Mouse (Mus musculus) left cerebral cortex, postnatal 14 days (tissue): ENCODE data around the gene Loxl1. TPM values are rescaled to one million over a fixed set of nuclear protein-coding genes. Genes with fewer than 3 reads are reported as not detected.
"Not testable (repeated sequence)": the region's sequence is repeated elsewhere in the genome, so short reads cannot be mapped to it uniquely, and the experiment has no call there.

ENCODE experiments used
- DNase-seq, 2 experiments: peaks; one replicate each; pipeline ENCODE4 v3.0.0; 2021 to 2022; ENCODE audit warnings: low spot score in 2 of 2, mixed read lengths in 1 of 2
- intact Hi-C: fragments of 180-260 bp; cut with DNase I; formaldehyde crosslinking; loops from one replicate; pipeline ENCODE4 v1.15.1; 2025
- total RNA-seq, 2 experiments: library from RNA; stranded (reverse); gene quantifications; 2 replicates each; pipeline ENCODE4 v1.2.3; 2021

Loxl1 gene
- total RNA-seq, 2 experiments from 2014 or later = 3.4 to 3.8 TPM

DNA sequence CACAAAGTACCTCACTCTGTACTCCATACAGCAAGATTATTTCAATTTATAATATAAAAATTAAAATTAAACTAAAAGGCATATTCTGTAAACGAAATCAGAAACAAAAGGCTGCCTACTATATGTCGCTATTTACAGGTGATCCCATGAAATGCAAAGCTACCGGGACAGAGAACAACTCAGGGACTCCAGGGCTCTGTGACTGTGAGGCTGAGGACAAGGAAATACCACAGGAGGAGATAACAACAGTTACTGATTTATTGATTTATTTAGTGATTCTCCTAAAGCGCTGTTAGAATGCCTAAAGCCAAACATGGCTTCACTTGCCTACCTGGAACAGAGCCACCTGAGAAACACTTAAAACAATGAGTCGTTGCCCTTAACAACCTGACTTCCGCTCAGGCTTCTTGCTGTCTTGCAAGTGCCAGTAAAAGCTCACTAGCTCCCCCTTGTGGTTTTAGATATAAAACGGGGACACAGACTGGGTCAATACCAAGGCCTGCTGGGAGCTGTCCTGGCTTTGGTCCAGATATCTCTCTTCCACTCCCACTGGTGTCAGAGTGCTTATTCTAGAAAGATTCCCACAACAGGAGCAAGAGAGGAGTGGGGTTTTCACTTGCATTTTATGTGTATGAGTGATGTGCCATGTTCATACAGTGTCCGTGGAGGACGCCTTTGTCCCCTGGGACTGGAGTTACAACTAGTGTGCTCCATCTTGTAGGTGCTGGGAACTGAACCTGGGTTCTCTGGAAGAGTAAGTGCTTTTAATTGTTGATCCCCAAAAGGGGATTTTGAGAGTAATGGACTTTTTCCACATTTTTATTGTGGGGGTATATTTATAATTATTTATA is 32.5 kb downstream of the Loxl1 start:
- intact Hi-C loops = loop anchor here (5.0 kb wide), 1 partner anchor 243 kb away; no protein-coding TSS in a partner anchor
- peak; percentile 72 to 92 for DNase-seq

DNA sequence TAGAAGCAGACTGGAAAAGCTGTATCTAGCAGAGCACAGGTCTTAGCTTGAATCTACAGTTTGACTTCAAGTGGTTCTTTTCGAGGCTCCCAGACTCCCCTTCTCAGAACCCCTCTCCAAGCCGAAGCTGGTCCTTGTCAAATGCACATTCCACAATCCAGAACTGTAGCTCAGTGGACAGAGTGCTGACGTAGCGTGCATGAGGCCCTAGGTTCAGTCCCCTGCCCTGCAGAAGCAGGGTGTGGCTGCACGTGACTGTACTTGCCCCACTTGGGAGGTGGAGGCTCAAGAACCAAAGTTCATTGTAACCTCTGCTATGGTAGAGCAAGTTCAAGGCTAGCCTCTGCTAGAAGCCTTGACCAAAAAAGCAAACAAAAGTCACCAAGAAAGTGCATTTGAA is 33.2 kb downstream of the Loxl1 start:
- DNase-seq = no peak
- intact Hi-C loops = loop anchor here (5.0 kb wide), 1 partner anchor 242 kb away; no protein-coding TSS in a partner anchor

DNA sequence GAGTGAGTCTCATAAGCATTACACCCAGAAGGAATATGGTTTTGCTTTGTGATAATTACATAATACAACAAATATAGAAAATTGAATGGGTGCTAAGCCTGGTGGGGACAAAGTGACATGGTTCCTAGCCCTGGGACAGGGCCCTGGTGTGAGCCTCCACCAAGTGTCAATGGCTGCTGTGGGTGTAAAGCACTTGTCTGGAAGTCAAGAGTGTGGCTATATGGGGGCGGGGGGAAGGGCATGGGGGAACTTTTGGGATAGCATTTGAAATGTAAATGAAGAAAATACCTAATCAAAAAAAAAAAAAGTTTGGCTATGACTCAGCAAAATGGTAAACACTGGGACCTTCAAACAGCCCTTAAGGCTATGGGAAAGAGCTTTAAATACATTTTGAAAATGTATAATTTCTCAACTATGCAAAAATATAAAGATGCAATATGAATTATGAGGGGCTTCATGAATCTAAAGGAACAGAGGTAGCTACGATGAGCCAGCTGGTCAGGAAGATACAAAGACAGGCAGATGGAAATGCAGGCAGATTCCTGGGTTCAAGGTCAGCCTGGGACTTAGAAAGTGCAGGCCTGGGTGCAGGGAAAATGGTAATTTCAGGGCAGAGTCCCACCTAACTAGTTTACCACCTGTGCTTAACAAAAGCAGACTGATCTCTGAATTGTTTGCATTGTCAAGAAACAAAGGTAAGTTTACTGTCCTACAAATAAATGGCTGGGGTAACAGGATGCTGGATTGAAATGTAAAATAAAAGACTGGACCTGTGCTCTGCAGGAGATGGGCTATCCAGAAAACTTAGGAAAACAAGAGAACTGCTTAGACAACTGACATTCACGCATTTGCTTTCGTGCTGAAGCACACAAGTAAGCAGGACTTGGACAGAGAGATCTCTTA is 33.9 kb downstream of the Loxl1 start:
- intact Hi-C loops = no loop called here
- no peak for DNase-seq

DNA sequence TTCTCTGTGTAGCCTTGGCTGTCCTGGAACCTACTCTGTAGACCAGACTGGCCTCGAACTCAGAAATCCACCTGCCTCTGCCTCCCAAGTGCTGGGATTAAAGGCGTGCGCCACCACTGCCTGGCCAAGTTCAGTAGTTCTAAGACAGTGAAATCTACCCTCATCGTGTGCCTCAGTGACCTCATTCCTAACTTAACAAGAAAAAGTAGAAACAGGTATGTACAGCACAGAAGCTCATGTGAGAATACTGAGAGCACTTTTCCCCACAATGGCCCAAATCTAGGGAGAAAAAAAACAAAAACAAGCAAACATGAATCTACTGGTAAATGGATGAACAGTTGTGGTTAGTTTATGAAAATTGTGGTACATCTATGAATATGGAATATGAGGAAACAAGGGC is 34.7 kb downstream of the Loxl1 start:
- intact Hi-C loops = no loop called here
- no peak for DNase-seq

DNA sequence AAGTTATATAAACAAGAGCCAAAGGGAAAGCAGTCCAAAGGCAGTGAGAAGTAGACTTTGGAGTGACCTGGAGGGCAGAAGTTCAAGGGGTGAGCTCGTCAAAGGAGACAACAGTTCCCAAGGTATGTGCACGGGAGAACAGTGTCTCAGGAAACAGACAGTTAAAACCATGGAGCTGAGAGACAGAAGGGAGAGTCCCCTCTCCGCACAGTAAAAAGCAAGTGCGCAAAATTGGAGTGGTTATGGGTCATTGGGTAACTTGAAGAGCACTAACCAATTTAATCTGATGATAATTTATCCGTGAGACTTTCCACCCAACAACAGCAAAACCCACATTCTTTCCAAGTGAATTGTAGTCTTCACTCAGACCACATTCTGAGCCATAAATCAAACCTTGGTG is 36.6 kb downstream of the Loxl1 start:
- no peak for DNase-seq
- intact Hi-C loops = no loop called here

DNA sequence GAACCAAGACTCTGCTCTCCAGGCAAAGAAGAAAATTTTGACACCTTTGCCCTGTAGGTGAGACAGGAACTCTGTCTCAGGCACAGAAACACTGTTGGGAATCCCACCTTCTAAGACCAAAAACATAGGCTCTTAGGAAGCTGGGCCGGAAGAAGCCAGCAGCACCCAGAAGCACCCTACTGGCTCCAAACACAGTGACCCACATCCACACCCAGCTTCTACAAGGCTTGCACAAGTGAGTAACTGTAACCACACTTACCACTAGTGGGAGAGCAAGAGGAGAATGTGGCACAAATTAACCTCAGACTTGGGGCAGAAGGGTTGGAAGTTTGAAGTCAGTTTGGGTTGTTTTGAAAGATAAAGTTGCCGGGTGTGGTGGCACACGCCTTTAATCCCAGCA is 37.2 kb downstream of the Loxl1 start:
- no peak for DNase-seq
- intact Hi-C loops = no loop called here

DNA sequence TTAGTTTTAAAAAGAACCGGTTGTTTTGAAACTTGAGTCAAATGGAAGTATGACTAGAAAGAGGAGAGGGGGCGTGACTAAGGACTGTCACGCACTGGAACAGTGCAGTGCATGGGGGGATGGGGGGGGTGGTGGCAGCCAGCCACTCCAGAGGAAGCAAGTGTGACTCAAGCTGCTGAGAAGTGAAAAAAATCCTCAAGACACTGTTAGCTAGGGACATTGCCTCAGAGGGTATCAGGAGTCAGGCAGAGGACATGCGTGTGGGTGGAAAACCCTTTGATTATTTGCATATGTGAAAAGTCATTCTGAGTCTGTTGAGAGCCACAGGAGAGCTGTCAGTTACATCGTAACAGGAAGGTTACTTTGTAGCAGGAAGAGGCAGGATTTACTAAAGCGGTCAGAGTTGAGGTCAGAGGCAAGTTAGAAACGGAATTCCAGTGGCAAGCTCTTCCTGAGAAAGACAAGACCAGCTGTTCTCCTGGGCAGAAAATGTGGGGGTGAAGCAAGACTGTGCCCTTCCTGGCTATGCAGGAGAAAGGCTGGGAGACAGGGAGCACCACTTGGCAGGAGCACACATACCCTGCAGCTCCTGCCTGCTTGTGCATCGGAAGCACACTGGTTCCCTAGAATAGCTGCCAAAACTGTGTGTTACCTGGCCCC is 37.7 kb downstream of the Loxl1 start:
- intact Hi-C loops = no loop called here
- peak in 1 of 2 experiments; percentile 49 for DNase-seq

DNA sequence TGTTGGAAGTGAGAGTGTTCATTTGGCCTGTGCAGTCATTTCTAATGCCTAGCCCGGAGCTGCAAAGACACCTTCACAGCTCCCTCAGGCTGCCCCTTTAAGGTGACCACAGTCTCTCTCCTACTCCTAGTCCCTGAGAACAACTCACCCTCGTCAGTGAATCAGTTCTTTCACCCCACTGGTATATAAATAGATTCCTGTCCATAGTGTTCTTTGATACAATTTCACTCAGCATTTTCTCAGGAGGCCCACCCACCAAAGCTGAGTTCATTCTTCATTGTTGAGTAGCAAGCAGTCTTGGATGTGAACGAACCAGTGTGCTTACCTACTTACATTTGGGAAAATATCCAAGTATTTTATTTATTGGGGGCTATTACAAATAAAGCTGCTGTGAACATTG is 38.4 kb downstream of the Loxl1 start:
- no peak for DNase-seq
- intact Hi-C loops = no loop called here

DNA sequence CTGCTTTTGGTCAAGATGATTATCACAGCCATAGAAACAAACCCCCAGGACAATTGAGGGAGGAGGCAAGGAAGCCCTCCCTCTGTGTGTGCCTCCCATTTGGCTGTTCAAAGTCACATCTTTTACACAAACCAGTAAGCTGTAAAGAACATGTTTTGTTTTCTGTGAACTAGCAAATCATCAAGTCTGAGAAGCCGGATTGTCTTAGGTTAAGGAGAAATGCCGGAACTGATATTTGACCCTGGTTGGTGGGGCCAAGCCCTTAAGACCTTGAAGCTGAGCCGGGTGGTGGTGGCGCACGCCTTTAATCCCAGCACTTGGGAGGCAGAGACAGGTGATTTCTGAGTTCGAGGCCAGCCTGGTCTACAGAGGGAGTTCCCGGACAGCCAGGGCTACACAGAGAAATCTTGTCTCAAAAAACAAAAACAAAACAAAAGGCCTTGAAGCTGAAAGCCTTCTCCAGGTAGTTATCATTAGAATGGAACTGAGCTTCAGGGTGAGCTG is 38.8 kb downstream of the Loxl1 start:
- DNase-seq = no peak

DNA sequence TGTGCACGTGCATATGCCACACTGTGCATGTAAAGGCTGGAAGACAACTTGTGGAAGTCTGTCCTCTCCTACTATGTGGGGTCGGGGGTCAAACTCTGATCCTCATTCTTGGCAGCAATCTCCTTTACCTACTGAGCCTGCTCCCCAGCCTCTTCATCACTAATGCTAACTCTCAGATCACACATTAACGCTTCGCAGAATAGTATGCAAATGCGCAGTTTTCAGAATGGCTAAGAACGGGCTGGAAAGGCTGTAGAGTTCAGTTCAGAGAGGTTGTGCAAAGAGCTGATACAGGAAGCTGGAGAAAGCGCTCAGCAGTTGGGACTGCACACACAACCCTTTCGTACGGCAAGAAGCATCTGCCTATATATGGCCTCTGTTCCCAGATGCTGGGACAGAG is 40.1 kb downstream of the Loxl1 start:
- intact Hi-C loops = no loop called here
- no peak for DNase-seq

More for the DNA sequence above, 38.8 kb downstream of the Loxl1 start:
- intact Hi-C loops = no loop called here

DNA sequence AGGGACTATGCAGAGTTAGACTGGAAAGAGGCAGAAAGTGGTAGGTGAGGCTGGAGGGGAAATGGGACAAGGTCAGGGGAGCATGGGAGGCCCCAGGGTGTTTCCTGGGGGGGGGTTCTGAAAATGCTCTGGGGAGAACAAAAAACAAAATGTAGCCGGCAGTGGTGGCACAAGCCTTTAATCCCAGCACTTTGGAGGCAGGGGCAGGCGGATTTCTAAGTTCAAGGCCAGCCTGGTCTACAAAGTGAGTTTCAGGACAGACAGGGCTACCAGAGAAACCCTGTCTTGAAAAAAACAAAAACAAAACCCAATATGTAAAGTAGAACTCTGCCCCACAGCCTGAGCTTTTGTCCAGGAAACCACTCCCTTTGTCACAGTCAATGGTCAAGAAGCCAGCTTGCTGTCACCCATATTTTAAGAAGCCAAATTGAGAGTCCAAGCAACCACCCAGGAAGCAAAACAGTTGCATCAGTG is 40.9 kb downstream of the Loxl1 start:
- intact Hi-C loops = no loop called here
- DNase-seq = no peak

DNA sequence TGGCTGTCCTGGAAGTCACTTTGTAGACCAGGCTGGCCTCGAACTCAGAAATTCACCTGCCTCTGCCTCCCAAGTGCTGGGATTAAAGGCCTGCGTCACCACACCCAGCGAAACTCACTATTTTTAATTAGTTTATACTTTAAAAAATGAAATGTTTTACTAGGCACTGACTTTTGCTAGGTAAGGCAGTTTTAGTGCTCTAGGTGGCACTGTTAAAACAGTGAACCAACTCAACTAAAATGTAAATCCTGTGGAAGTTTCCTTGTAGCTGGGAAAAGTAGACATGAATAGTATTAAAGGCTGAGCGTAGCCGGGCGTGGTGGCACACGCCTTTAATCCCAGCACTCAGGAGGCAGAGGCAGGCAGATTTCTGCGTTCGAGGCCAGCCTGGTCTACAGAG is 41.4 kb downstream of the Loxl1 start:
- DNase-seq, intact Hi-C loops: not testable (repeated sequence)

DNA sequence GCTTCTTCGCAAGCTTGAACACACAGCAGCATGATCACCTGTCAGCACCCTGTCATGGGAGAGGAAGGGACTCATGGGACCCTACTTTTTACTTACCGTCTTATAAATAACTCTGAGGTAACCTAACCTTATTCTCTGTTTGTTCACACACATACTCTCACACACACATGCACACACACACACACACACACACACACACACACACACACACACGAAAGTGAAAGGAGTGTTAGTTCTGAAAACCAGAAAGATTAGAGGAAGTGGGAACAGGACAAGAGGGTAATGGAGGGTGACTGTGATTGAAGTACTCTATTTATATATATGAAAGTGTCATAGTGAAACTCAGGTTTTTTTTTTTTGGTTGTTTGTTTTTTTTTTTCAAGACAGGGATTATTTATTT is 41.9 kb downstream of the Loxl1 start:
- no peak for DNase-seq
- intact Hi-C loops = no loop called here

DNA sequence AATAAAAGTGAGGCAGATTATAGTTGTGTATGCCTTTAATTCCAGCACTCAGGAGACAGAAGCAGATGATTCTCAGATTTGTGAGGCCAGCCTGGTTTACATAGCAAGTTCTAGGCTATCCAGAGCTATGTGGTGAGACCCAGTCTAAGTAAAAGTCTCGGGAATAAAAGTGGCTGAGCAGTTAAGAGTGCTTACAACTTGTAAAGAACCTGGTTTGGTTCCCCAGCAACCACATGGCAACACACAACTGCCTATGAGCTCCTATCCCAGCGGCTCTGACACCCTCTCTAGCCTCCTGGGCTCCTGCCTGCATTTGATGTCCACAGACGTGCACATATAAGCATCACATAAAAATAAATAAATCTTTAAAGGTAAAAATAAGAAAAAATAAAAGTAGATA is 42.9 kb downstream of the Loxl1 start:
- DNase-seq = no peak
- intact Hi-C loops = no loop called here

DNA sequence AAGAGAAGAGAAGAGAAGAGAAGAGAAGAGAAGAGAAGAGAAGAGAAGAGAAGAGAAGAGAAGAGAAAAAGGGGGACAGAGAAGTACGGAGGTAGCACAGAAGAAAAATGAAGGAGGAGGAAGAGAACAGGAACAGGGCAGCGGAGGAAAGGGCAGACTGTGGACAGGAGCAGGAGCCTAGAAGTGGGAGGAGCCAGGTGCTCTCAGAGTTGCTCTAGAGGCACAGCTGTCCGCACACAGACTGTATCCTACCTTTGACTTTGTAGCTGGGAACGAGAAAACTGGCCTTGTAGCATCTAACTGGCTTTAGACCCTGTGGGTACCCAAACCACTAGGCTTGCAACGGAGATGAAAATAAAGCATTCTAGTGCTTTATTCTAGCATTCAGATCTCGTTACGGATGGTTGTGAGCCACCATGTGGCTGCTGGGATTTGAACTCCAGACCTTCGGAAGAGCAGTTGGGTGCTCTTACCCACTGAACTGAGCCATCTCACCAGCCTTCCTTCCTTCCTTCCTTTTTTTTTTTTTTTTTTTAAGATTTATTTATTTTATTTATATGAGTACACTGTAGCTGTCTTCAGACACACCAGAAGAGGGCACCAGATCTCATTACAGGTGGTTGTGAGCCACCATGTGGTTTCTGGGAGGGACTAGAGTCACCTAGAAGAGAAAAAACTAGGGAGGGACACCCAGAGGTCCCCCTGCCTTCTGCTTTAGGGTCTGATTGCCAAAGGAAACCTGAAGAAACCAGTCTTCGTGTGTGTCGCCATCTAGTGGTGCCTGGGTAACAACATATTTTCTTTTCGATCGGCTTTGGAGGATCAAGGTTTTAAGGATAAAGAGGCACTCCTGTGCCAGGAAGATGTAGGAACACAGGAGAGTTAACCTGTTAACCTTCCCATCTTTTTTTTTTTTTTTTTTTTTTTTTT is 44.3 kb downstream of the Loxl1 start:
- DNase-seq = peak; percentile 69 to 73
- intact Hi-C loops = no loop called here

DNA sequence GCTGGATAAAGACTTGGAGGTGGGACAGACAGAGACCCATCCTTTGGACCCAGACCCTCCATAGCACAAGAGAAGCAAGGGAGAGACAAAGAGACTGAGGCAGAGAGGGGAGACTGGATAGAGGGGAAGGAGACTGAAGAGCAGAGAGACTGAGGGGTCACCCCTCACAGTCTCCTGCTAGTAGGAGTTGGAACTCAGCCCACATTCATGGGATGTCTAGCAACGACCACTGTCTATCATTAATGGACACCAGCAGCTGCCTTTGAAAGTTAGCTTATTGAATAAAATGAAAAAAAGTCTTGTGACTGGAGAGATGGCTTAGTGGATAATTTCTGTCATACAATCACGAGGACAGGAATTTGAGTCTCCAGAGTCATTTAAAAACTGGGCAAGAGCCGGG is 45.9 kb downstream of the Loxl1 start:
- DNase-seq = no peak
- intact Hi-C loops = no loop called here

DNA sequence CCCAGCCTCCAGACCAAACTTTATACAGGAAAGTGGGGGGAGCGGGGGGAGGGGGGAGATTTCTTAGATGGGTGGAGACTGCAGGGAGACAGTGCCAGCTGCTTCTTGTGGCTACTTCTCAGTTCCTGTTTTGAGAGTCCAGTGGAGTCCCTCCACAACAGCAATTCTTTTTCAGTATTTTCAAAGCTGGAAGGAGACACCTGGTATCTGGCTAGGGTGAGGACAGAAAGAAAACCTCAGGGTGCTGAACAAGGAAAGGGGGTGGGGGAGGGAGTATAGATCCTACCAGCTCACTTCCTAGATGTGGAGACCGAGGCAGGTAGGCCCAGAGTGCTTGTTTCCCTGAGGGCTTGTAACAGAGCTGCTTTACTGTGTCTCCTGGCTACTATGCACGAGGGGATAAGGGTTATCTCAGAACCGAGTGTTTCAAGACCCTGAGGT is 46.4 kb downstream of the Loxl1 start:
- intact Hi-C loops = no loop called here
- DNase-seq = no peak

DNA sequence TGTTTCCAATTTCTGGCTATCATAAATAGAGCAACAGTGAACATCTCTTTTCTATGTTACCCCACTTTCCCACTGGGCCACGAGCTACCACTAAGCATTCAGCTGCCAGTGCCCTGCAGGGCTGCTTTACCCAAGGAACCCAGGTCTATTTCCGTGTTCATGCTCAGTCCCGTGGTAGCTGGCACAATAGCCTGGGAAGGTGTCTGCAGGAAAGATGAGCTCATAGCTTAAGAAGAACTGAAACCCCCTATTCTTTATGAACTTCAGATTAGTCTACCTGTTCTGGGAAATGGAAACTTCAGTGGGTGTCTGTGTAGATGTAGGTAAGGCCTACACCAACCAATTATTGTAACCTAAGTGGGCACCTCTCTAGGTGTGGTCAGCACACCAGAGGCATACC is 47.6 kb downstream of the Loxl1 start:
- intact Hi-C loops = no loop called here
- DNase-seq = no peak

DNA sequence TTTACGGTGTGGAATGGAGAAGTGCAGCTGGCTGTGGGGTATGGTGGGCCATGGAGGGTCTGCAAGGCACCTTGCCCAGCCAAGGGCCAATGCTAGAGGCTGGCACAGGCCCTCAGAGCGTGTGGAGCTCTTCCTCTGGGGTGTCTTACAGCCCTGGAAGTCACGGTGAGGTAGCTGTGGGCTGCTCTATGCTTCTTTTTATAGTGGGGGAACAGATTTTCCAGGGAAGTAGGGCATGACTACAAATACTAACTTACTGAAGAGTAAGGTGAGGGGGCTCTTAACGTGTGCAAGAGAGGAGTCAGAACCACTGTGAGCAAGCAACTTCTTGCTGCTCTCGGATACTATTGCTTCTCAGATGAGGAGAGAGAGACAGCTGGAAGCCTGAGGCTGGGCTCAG is 50.5 kb downstream of the Loxl1 start:
- intact Hi-C loops = no loop called here
- no peak for DNase-seq
